Mouse (Mus musculus) kidney, adult 2 months (tissue): ENCODE measurements around the gene Map1lc3b. TPM values are rescaled to one million over a fixed set of nuclear protein-coding genes. Genes with fewer than 3 reads are reported as not detected.

Experiments
- DNase-seq: peaks from one replicate; pipeline ENCODE4 v3.0.0; 2021
- H3K27ac ChIP-seq: fragments of 200-500 bp; 2 replicates; pipeline ENCODE4 v1.5.1; 2012; ENCODE audit warnings: low read depth, low read length, control low read depth, inconsistent platforms; ENCODE audit not compliant: insufficient read depth
- H3K27me3 ChIP-seq: fragments of 200-500 bp; replicated peaks from 2 replicates; pipeline ENCODE4 v1.6.1; 2012; ENCODE audit warnings: mild to moderate bottlenecking, moderate library complexity, low read length, inconsistent platforms; ENCODE audit not compliant: control insufficient read depth, insufficient read depth
- H3K36me3 ChIP-seq: fragments of 200-500 bp; 2 replicates; pipeline ENCODE4 v1.6.1; 2012; ENCODE audit warnings: mild to moderate bottlenecking, moderate library complexity, low read length, inconsistent platforms; ENCODE audit not compliant: control insufficient read depth, insufficient read depth
- H3K4me1 ChIP-seq: fragments of 200-500 bp; 2 replicates; pipeline ENCODE4 v1.6.1; 2011; ENCODE audit warnings: low read length; ENCODE audit not compliant: control insufficient read depth, insufficient read depth
- H3K4me3 ChIP-seq: fragments of 200-500 bp; 2 replicates; pipeline ENCODE4 v1.5.1; 2011; ENCODE audit warnings: mild to moderate bottlenecking, low read depth, low read length, control low read depth; ENCODE audit not compliant: insufficient read depth
- CTCF ChIP-seq: fragments of 200-500 bp; conservative IDR thresholded peaks from 2 replicates; pipeline ENCODE4 v1.5.1; 2011; ENCODE audit warnings: low read depth, mild to moderate bottlenecking, control low read depth, low read length, moderate library complexity, mixed read lengths; ENCODE audit not compliant: insufficient read depth, insufficient read length
- POLR2A ChIP-seq: fragments of 200-500 bp; IDR thresholded peaks from one replicate; pipeline ENCODE4 v1.6.1; 2011; ENCODE audit warnings: low read depth, low read length, control low read depth
- WGBS: fragments of 180-500 bp; shearing (Covaris S2); methylation state at CpG from one replicate; pipeline ENCODE4 v1.1.7; 2018; 5-methylcytosine and 5-hydroxymethylcytosine counted together
- polyA plus RNA-seq: library from polyadenylated mRNA; depleted of rRNA; stranded (reverse); fragments of >200 nt; gene quantifications from 2 replicates; pipeline ENCODE4 v1.2.3, GENCODE M21; 2012

The Map1lc3b gene
- polyA plus RNA-seq, 1 experiment, result 155 TPM

DNA sequence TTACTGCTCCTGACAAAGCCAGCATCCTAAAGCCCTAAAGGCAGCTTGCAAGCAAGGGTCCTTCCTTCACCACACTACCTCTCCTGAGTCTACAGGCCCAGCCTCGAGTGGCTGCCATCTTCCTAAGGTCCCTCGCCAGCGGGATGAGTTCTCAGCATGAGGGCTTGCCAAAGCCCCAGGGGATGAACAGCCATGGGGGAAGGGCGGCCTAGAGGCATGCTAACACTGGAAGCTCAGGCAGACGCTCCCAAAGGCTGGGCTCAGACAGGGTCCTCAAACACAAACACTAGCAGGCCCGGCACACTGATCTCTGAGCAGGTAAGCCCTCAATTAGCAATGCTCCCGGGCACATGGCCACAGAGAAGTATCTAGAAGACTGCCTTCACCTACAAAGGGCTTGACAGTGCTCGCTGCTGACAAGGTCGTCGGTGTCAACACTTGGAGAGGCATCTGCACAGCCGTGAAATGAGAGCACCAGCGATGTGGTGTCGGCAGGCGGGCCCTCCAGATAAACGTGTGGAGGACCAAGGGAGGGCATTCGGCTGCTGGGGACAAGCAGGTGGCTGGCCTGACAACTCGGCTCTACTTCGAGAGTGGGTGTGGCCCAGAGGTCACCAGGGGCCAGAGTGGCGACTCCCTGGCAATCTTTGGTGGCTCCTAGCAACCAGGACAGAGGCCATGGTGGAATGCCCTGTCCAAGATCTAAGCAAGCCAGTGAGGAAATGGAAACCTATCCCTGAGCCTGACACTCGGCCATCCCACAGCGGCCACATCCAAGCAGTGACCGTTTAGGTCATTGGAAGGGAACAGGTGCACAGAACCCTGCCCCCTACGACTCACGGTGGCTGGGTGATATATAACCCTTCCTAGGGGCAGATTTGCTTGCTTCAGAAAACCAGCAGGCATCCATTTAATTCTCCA lies 38.8 kb upstream of the Map1lc3b start:
- 72% methylated on average over 24 of the region's 24 CpGs for WGBS
- TF ChIP-seq CTCF (no peak), POLR2A (no peak)
- no peak overlapping the region for H3K27ac ChIP-seq

DNA sequence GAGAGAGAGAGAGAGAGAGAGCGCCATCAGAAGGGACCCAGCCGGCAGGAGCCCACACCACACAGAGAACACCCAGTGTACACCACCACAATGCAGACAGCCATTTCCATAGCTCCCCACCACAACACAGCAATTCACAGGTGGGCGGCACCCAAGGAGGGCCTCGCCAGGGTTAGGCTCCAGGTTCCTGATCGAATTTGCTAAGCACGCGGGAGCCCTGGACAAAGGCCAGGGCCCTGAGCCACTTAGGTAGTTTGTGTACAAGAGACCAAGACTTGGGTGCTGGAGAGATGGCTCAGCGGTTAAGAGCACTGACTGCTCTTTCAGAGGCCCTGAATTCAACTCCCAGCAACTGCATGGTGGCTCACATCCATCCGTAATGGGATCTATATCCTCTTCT lies 37.7 kb upstream of the Map1lc3b start:
- no peak overlapping the region for H3K4me3 ChIP-seq
- H3K36me3 ChIP-seq, result no peaks in the 10 kb centered on the region
- no peaks in the 10 kb centered on the region for H3K4me1 ChIP-seq
- no peak overlapping the region for H3K27ac ChIP-seq
- H3K27me3 ChIP-seq, result no peaks in the 10 kb centered on the region
- 88% methylated on average over 9 of the region's 9 CpGs for WGBS
- DNase-seq, result no peak
- TF ChIP-seq POLR2A, result no peak
- TF ChIP-seq CTCF, result no peak

More for the DNA sequence above, 38.8 kb upstream of the Map1lc3b start:
- no peaks in the 10 kb centered on the region for H3K27me3 ChIP-seq
- no peak overlapping the region for H3K4me3 ChIP-seq
- DNase-seq, result no peak
- H3K36me3 ChIP-seq, result no peaks in the 10 kb centered on the region
- H3K4me1 ChIP-seq, result no peaks in the 10 kb centered on the region

DNA sequence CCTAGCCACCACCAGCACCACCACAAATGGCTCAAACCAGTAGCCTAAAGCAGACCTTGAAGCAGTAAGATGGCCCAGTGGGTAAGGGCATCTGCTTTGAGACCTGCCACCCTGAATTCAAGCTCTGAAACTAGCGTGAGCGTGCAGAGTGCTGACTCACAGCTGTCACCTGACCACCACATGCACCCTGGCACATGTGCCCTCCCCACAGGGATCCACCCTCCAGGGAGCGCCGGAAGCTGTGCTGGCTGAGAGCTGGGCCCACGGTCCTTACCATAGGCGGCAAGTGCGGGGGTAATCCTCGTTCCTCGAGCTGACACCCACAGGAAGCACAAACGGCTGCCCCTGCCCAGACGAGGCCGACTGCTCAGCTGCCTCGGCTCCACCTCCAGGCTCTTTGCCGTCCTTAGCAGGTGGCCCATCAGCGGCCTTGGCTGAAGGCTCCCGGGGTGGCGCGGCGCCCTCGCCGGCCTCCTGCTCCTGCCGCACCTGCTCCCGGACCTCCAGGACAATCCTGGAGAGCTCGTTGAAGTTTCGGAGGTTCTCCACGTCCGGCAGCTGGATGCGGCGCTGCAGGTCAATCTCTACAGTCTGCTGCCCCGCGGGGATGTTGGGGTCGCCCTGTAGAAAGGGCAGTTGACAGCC lies 36.2 kb upstream of the Map1lc3b start:
- DNase-seq, result no peak
- TF ChIP-seq POLR2A (no peak), CTCF (no peak)
- no peak overlapping the region for H3K27ac ChIP-seq
- H3K4me1 ChIP-seq, result no peaks in the 10 kb centered on the region
- H3K27me3 ChIP-seq, result no peaks in the 10 kb centered on the region
- no peak overlapping the region for H3K4me3 ChIP-seq
- no peaks in the 10 kb centered on the region for H3K36me3 ChIP-seq
- WGBS, result 93% methylated on average over 32 of the region's 32 CpGs

DNA sequence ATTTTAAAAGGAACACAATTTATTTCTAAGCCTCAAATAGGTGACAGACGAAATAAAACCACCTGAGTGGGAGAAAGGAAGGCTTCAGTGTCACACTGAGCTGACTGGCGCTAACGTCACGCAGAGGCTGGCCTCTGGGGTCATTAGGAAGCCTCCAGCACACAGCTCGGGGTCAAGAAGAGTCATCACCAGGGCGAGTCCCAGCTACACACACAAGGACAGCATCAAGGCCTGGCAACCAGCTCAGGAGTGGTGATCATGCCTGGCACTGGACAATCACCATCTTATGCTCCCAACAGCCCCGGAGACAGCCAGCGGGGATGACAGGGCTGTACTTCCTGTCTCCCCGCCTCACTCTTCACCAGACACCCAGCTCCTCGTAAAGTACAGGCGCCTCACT lies 32.4 kb upstream of the Map1lc3b start:
- Histone ChIP-seq H3K4me3 (no peak overlapping the region), H3K27me3 (no peaks in the 10 kb centered on the region), H3K4me1 (no peaks in the 10 kb centered on the region), H3K27ac (no peak overlapping the region), H3K36me3 (no peaks in the 10 kb centered on the region)
- WGBS, result 89% methylated on average over 11 of the region's 11 CpGs
- TF ChIP-seq POLR2A, result no peak
- no peak for TF ChIP-seq CTCF
- DNase-seq, result no peak

DNA sequence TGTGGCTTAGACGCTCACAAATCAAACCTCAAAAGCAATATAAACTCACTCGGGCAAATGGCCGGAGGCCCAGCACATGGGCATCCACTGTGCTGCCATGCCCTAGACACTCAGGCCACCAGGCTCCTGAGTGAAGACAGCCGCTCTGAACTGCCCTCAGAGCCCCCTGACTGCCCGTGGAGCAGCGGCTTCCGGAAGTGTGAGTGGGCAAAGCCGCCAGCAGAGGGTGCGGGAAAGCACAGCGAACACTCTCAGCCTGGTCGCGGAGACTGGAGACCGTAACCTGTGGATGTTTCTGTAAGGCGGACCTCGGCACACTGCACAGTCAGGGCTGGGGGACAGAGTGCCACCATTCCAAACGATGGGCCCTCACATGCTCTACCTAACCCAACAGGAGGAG lies 31.6 kb upstream of the Map1lc3b start:
- TF ChIP-seq CTCF (no peak), POLR2A (no peak)
- no peaks in the 10 kb centered on the region for H3K36me3 ChIP-seq
- no peaks in the 10 kb centered on the region for H3K27me3 ChIP-seq
- H3K4me1 ChIP-seq, result no peaks in the 10 kb centered on the region
- WGBS, result 87% methylated on average over 16 of the region's 16 CpGs
- no peak for DNase-seq
- no peak overlapping the region for H3K4me3 ChIP-seq
- H3K27ac ChIP-seq, result no peak overlapping the region

DNA sequence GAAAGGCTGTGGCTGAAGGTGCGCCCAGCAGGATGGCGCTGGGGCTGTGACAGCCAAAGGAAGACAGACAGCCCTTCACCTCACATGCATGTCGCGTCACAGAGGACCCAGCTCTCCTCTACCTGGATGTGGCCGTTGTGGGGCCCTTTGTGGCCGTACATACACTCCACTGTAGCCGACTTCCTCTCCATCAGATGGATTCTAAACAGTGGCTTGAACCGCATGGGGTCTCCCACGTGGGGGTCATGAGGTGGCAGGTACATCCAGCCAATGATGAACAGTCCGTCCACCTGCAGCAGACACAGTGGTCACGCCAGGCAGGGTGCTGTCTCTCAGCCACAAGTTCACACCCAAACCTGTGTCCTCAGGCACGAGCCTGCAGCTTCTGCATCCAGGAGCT lies 30.4 kb upstream of the Map1lc3b start:
- H3K4me1 ChIP-seq, result no peaks in the 10 kb centered on the region
- H3K27ac ChIP-seq, result no peak overlapping the region
- H3K4me3 ChIP-seq, result no peak overlapping the region
- 94% methylated on average over 12 of the region's 12 CpGs for WGBS
- no peaks in the 10 kb centered on the region for H3K36me3 ChIP-seq
- H3K27me3 ChIP-seq, result no peaks in the 10 kb centered on the region
- no peak for TF ChIP-seq CTCF
- TF ChIP-seq POLR2A, result no peak
- no peak for DNase-seq

DNA sequence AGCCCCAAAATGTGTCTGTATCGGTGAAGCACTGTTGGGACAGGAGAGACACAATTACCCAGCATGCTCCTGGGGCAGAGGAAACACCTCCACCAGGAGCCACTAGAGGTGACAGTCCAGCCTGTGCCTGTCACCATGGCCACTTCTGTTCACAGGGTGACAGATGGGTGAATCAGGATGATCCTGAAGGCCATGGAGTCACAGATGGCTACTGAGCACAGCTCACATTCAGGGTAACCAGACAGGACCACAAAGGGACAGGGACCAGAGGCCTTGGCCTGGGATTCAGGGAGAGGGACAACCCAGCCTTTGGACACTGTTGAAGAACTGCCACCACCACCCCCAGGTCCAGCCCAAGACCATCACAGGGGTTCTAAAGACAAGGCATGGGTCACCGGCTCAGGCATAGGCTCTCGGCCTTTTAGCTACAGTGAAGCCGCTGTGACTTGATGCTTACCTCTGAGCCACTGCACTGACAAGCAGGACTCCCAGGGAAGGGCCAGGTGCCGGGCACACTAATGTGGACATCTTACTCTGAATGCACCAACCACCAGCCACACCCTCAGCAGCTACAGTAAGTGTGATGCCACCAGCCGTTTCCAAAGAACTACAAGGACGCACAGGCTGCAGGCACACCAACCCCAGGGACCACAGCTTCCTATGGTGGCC lies 29.6 kb upstream of the Map1lc3b start:
- Histone ChIP-seq H3K27ac (no peak overlapping the region), H3K4me3 (no peak overlapping the region), H3K27me3 (no peaks in the 10 kb centered on the region), H3K36me3 (no peaks in the 10 kb centered on the region), H3K4me1 (no peaks in the 10 kb centered on the region)
- 95% methylated on average over 7 of the region's 7 CpGs for WGBS
- TF ChIP-seq POLR2A, result no peak
- TF ChIP-seq CTCF, result no peak
- no peak for DNase-seq
